Mouse (Mus musculus): ENCODE results near the gene Azgp1. TPM values are rescaled to one million over a fixed set of nuclear protein-coding genes. Genes with fewer than 3 reads are reported as not detected.
A peak's percentile ranks its signal among the peaks of the same experiment; 100 is the strongest.
"Not testable (repeated sequence)": the region's sequence is repeated elsewhere in the genome, so short reads cannot be mapped to it uniquely, and the experiment has no call there.

The Azgp1 gene
- total RNA-seq (2021) = 6.4 and 99.5 TPM in 2 replicates
- long read RNA-seq, experiment 1, partial matches to known transcripts = 0 of 3 reads
- long read RNA-seq, experiment 1, other reads (novel, unspliced or antisense) = 0 of 3 reads
- long read RNA-seq, experiment 2, transcript Azgp1-201 (4 exons, 1,297 nt) = major isoform, 34 of 67 reads
- long read RNA-seq, experiment 2, partial matches to known transcripts = 30 of 67 reads
- long read RNA-seq, experiment 2, other reads (novel, unspliced or antisense) = 2 of 67 reads

GRCm38 (mm10) chr5:137981300-137981699, at the start of gene Azgp1:
TSS of gene Azgp1 (plus strand) at chr5:137981520.
- peak; percentile 18 for DNase-seq

- not testable (repeated sequence) for DNase-seq
These were observed 47.4 kb upstream of the Azgp1 start for GRCm38 (mm10) chr5:137933934-137934333.

GRCm38 (mm10) chr5:137936486-137936885, 44.8 kb upstream of the Azgp1 start:
- no peak for DNase-seq

DNA sequence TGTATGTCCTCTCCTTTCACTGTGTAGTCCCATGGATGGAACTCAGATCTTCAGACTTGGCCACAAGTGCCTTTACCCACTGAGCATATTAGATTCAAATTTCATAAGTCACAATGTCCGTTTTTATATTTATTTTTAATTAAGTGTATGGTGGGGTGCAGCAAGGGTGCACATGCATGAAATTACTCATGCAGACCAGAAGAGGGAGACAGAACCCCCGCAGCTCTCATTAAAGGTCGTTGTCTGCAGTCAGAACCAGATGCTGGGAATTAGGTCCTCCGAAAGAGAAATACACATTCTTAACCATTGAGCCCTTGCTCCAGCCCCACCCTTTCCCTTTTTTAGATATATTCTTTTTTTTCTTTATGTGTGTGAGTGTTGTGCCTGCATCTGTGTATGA, 44.1 kb upstream of the Azgp1 start:
- no peak for DNase-seq

DNA sequence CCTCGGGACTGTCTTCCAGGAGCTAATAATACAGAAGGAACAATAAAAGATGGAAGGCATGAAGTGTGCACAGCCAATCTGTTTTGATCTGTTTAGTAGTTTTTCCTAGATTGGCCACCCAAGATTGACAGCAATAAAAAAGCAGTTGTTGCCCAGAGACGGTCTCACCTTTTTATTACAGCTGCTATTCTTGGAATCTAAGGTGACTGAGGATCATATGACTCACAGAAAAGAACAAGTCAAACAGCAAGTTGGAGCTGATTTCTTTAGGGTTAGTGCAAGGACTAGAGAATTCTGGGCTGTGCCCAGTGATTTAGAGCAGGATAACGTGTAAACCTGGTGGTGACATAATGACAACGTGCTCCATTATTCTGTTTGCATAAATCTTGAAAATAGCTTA, 40.4 kb upstream of the Azgp1 start:
- DNase-seq = no peak

GRCm38 (mm10) chr5:137943133-137943532, 38.2 kb upstream of the Azgp1 start:
- no peak for DNase-seq

DNA sequence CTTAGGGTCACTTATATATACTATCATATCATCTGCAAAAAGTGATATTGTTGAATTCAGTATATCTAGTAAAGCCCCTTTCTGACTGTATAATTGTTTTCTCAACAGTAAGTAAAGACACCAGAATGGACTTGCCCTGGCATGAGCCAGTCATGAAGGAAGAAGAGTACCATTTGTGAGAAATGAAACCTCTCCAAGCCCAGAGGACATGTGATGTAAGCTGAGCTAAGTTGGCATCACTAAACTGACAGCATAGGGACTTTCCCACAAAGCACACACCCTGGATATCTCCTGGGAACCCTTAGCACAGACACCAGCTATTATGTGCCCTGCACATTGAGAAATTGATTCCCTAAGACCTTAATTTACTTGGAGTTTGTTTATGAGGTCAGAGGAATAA, 34.0 kb upstream of the Azgp1 start:
- no peak for DNase-seq

- peak; percentile 46 for DNase-seq
These were observed 30.1 kb upstream of the Azgp1 start for GRCm38 (mm10) chr5:137951218-137951617.

DNA sequence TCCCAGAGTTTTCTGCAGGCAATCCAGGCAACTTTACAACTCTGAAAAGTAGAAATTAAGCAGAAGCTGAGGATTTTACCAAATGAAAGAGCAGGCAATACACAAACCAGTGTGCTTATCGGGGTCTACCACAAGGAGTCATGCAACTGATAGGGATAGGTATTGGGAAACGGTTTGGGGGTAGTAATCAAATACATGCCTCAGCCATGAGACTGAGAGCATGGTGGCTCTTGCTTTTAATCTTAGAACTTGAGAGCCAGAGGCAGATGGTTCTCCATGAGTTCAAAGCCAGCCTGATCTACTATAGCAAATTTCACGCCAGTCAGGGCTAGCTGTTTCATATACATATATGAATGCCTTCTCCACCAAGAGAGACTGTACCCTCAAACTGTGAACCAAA, 24.9 kb upstream of the Azgp1 start:
- no peak for DNase-seq

- no peak for DNase-seq
These were observed 18.4 kb upstream of the Azgp1 start, which contains the start of gene Gjc3 for GRCm38 (mm10) chr5:137962945-137963344. TSS of gene Gjc3 (minus strand) at chr5:137963098.

DNA sequence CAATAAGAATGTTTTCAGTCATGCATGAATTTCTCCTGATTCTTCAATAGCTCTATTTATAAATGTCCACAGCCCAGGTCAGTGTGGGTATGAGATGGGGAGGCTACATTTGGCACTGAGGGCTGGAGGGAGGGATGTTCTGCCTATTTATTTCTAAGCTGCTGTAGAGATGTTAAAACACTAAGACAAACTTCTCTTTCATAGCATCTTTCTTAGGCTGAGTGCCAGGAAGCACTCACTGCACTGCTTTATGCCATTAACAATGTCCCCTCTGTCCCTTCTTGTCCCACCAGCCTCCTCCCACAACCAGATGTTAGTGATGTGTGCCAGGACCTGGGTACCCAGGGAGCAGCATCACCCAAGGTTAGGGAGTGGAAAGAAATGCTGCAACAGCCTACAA, 14.8 kb upstream of the Azgp1 start:
- no peak for DNase-seq

DNA sequence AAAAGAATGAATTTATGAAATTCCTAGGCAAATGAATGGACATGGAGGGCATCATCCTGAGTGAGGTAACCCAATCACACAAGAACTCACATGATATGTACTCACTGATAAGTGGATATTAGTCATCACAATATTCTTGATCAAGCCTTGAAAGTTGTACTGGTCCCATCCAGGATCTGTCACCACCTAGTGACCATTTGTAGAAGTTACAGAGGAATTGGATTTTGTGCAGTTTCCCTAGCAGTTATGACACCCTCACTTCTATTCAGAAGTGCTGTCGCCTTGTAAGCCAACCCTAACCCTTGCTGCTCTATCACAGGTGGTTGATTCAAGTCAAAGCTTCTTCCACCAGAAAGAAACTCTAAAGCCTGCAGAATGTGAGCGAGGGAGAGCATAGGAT, 8.2 kb upstream of the Azgp1 start:
- no peak for DNase-seq

DNA sequence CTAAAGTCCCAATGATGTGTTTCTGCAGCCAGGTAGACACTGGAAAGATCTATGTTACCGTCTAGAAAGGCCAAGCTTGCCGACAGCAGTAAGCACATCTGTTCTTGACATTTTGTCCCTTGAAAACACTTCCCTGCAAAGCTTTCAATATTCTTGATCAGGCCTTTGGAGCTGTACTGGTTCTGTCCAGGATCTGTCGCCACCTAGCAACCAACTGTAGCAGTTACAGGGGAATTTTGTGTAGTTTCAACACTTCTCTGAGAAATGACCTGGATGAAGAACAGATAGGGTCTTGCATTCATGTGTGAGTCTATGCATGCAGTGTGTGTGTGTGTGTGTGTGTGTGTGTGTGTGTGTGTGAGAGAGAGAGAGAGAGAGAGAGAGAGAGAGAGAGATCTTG, 7.6 kb upstream of the Azgp1 start:
- peak; percentile 6 for DNase-seq

GRCm38 (mm10) chr5:137974724-137975123, 6.6 kb upstream of the Azgp1 start:
- DNase-seq = no peak

DNA sequence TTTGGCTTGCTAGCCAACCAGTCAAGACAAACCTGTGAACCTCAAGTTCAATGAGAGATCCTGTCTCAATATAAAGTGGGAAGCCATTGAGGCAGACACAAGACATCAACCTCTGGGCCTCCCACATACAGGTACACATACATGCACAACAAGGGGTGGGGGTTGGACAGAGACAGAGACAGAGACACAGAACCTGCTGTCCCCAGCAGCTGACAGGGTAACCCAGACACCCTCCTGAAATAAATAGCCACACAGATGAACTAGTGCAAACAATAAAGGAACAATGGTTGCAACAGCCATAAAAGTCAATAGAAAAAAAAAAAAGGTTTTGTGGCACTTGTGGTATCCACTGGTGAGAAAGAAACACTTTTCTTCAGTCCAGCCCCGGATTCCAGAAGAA, 5.9 kb upstream of the Azgp1 start:
- DNase-seq = no peak

DNA sequence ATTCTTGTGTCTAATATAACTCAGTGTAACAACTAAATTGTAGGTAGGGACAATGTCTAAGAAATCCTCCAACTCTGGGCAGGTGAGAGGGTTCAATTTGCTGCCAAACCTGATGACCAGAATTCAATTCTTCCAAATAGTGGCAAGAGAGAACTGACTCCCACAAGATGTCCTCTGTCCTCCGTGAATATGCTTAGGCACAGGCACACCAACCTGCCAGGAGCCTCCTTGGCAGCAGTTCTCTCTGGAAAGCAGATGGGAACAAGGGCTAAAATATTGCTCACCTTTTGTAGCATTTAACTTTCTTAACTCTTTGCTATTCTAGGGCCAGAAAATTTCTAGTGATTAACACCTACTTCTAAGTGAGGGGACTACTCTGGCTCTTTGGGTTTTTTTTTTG, 4.0 kb upstream of the Azgp1 start:
- no peak for DNase-seq

DNA sequence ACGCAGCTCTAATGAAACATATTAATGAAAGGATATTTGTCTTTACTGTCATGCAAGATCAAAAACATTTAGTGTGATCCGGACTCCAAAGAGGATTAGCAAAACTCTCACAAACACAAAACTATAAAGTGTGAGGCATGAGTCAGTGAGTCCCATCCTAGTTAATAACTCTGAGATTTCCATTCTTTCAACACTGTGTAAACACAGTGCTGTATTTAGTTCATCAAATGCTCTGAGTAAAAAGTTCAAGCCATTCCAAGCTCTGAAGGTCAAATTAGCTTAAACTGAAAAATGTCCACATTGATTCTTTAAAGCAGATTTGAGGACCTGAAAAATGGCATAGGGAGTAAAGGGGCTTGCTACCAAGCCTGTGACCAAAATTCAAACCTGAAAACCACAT, 2.2 kb upstream of the Azgp1 start:
- DNase-seq = no peak

- no peak for DNase-seq
These were observed 5.0 kb downstream of the Azgp1 start for GRCm38 (mm10) chr5:137986351-137986750.

GRCm38 (mm10) chr5:138009437-138009836, 28.1 kb downstream of the Azgp1 start:
- no peak for DNase-seq

- no peak for DNase-seq
These were observed 31.1 kb downstream of the Azgp1 start for GRCm38 (mm10) chr5:138012382-138012781.

- DNase-seq = no peak
These were observed 35.2 kb downstream of the Azgp1 start for GRCm38 (mm10) chr5:138016530-138016929.

GRCm38 (mm10) chr5:138016997-138017396, 35.7 kb downstream of the Azgp1 start:
- no peak for DNase-seq

- not testable (repeated sequence) for DNase-seq
These were observed 38.3 kb downstream of the Azgp1 start for GRCm38 (mm10) chr5:138019577-138019976.

- DNase-seq = not testable (repeated sequence)
These were observed 39.7 kb downstream of the Azgp1 start, which contains the start of the genes Smok3a and Smok3b for GRCm38 (mm10) chr5:138020961-138021479. TSS of gene Smok3a (plus strand) at chr5:138021261. TSS of gene Smok3b (plus strand) at chr5:138021429.
